Mouse (Mus musculus) embryo, embryonic 9.5 days (tissue): ENCODE measurements around the gene Gabra5.
A peak's percentile ranks its signal among the peaks of the same experiment; 100 is the strongest.

Experiments
- DNase-seq: peaks from one replicate; pipeline ENCODE4 v3.0.0-alpha.2; 2017; ENCODE audit errors: extremely low spot score

Gene Gabra5

DNA sequence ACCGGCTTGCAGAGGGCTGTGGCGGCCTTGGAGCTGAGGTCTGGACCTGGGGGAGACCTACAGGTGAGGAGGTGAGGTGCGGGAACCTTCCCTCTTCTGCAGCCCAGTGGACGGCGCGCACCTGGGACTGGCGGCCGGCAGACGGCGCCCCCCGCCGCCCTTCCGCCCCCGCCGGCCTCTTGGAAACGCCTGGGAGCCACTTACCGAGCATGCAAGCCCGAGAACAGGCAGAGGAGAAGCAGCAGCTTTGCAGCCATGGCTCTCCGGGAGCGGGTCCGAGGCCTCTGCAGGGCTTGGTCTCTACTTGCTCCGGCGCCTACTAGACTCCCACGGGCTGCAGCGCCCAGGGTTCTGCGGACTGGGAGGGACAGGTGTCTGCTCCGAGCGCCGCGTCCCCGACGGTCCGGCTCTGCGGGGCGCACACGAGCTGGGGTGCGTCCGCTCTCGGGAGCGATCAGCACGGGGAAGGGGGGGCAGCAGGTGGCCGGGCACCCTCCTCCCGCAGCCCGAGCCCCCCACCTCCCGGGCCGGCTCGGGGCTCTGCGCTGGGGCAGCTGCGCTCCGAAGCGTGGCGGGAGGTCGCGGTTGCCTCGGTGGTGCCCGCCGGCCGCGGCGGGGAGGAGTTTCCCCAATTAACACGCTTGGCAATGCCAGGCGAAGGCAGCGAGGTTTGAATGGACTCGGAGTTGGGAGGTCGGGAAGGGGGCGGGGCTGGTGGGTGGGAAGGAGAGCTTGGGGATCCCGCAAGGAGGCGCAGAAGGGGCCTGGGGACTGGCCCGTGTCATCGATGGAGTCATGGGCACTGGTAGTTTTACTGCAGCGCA is 123.1 kb downstream of the Gabra5 start, which contains the start of gene Gabrg3:
Gene Gabrg3 (minus strand): TSS at position 672 of the 824 bp plus-strand sequence.
- peak; percentile 49 for DNase-seq

DNA sequence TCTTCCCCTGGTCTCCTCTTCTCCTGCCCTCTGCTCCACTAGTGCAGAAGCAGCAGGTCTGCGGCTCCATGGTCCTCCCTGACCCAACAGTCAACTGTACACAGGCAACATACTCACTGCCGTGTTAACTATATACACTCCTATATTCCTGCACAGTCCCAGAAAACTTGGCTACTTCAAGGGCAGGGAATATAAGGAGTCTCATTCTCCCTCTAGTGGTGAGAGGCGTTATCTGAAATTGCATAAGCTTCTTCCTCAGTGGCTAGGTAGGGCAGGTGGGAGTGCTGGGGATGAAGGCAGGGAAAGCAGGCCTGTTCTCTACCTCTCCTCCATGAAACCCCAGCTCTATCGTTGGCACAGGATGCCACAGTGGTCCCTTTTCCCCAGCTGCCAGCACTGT is 125.7 kb downstream of the Gabra5 start:
- DNase-seq = peak; percentile 17

DNA sequence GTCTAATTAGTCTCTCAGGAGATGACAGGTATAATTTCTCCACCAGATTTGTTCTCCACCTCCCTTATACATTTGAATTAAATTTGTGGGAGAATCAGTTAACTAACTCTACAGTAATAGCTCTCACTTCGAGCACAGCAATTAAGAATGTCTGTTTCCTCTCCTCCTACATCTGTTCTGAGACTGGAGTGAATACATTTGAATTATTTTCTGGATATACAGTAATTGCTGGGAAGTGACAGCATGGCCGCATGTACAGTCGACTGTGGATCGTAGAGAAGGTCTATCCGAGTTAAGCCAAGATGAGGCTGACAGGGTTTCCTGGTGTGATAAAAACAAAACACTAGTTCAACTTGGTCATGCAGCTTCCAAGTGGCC is 143.9 kb downstream of the Gabra5 start:
- no peak for DNase-seq

- DNase-seq = no peak
Observed at GRCm38 (mm10) chr7:57365134-57366012, 144.5 kb downstream of the Gabra5 start.

GRCm38 (mm10) chr7:57363812-57364211 is 146.0 kb downstream of the Gabra5 start:
- DNase-seq = no peak

DNA sequence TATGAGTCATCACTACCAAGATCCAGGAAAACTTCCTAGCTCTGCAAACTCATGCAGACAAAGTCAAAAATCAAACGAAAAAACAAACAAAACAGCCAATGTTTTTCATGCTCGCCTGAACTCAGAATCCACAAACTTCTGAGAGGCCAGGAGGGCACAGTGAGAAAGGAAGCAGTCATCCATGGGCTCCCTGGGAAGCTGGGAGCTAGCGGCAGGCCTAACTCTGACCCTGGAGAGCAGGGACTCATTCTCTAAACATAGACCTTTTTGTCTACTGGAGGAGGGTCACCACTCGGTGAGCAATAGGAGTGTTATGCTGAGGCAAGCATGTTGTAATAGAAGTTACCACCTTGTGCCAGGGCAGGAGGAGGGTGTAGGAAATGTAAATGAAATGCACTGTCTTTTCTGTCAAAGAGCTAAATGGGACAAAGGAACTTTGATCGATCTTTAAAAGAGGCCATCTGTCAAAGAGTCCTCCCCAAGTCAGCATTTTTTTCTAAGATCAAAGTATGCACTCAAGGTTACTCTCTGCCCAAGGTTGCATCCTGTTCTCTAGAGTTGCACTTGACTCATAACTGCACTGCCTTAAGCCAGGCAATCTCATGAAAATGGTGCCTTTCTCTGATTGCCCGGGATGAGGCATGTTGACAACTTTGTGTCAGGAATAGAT is 151.9 kb downstream of the Gabra5 start:
- no peak for DNase-seq
